Mouse (Mus musculus) cerebellum, postnatal 25 days (tissue): ENCODE results near the gene Prss53.
A peak's percentile ranks its signal among the peaks of the same experiment; 100 is the strongest.

Source experiments
- DNase-seq, 2 experiments: peaks; one replicate each; pipeline ENCODE4 v3.0.0; 2021; ENCODE audit warnings: mixed read lengths in 2 of 2

Prss53 gene

GRCm38 (mm10) chr7:127890798-127891197 is at the start of gene Prss53:
Prss53 (minus strand) TSS chr7:127890970.
- DNase-seq = peak in 1 of 2 experiments; percentile 49

- peak; percentile 52 to 53 for DNase-seq
Measured at GRCm38 (mm10) chr7:127936216-127936884, 45.6 kb upstream of the Prss53 start.

- DNase-seq = no peak
Measured at GRCm38 (mm10) chr7:127935748-127936159, 45.0 kb upstream of the Prss53 start.

- DNase-seq = peak; percentile 93 to 96
Measured at GRCm38 (mm10) chr7:127935028-127935722, 44.4 kb upstream of the Prss53 start.

- peak in 1 of 2 experiments; percentile 10 for DNase-seq
Measured at GRCm38 (mm10) chr7:127934075-127934474, 43.3 kb upstream of the Prss53 start.

- DNase-seq = no peak
Measured at GRCm38 (mm10) chr7:127932273-127933031, 41.7 kb upstream of the Prss53 start.

GRCm38 (mm10) chr7:127931351-127932135 is 40.8 kb upstream of the Prss53 start:
- no peak for DNase-seq

- DNase-seq = no peak
Measured at GRCm38 (mm10) chr7:127930636-127931035, 39.9 kb upstream of the Prss53 start.

GRCm38 (mm10) chr7:127929923-127930322 is 39.2 kb upstream of the Prss53 start, which contains the start of gene Prss8:
Prss8 (minus strand) TSS chr7:127930104.
- no peak for DNase-seq

- DNase-seq = peak; percentile 45 to 59
Measured at GRCm38 (mm10) chr7:127928596-127928995, 37.8 kb upstream of the Prss53 start.

- DNase-seq = no peak
Measured at GRCm38 (mm10) chr7:127927726-127928125, 37.0 kb upstream of the Prss53 start.

- DNase-seq = no peak
Measured at GRCm38 (mm10) chr7:127926846-127927245, 36.1 kb upstream of the Prss53 start.

GRCm38 (mm10) chr7:127926066-127926465 is 35.3 kb upstream of the Prss53 start:
- no peak for DNase-seq

- no peak for DNase-seq
Measured at GRCm38 (mm10) chr7:127925252-127925651, 34.5 kb upstream of the Prss53 start.

- DNase-seq = no peak
Measured at GRCm38 (mm10) chr7:127923714-127924113, 32.9 kb upstream of the Prss53 start.

GRCm38 (mm10) chr7:127922451-127923275 is 31.9 kb upstream of the Prss53 start:
- DNase-seq = no peak

GRCm38 (mm10) chr7:127921516-127921915 is 30.7 kb upstream of the Prss53 start:
- DNase-seq = peak in 1 of 2 experiments; percentile 36

GRCm38 (mm10) chr7:127919290-127919689 is 28.5 kb upstream of the Prss53 start:
- DNase-seq = peak in 1 of 2 experiments; percentile 39

- peak in 1 of 2 experiments; percentile 70 for DNase-seq
Measured at GRCm38 (mm10) chr7:127918203-127918602, 27.4 kb upstream of the Prss53 start.

GRCm38 (mm10) chr7:127915293-127915692 is 24.5 kb upstream of the Prss53 start:
- no peak for DNase-seq

GRCm38 (mm10) chr7:127912938-127913337 is 22.2 kb upstream of the Prss53 start:
- no peak for DNase-seq
